Mouse (Mus musculus) hindbrain, embryonic 14.5 days (tissue): ENCODE results near the gene Pbx1. TPM values are rescaled to one million over a fixed set of nuclear protein-coding genes. Genes with fewer than 3 reads are reported as not detected.
"Not testable (repeated sequence)": the region's sequence is repeated elsewhere in the genome, so short reads cannot be mapped to it uniquely, and the experiment has no call there.

ENCODE experiments used
- ATAC-seq: fragments of 200-750 bp; cut with Nextera tagmentation; 2 replicates; pipeline ENCODE4 v1.8.0; 2017; ENCODE audit warnings: moderate number of reproducible peaks, mild to moderate bottlenecking, moderate TSS enrichment, moderate library complexity; ENCODE audit not compliant: low FRiP score
- DNase-seq: peaks from one replicate; pipeline ENCODE4 v3.0.0-alpha.2; 2015; ENCODE audit warnings: low spot score
- H3K27ac ChIP-seq: fragments of 300-500 bp; sonication (generic); 2 replicates; pipeline ENCODE4 v1.5.1; 2014; ENCODE audit warnings: mild to moderate bottlenecking, moderate library complexity
- H3K27me3 ChIP-seq: fragments of 300-500 bp; sonication (generic); 2 replicates; pipeline ENCODE4 v1.6.1; 2014; ENCODE audit warnings: mild to moderate bottlenecking, low read length, mixed read lengths; ENCODE audit not compliant: control insufficient read depth, insufficient read depth
- H3K36me3 ChIP-seq: fragments of 300-500 bp; sonication (generic); replicated peaks from 2 replicates; pipeline ENCODE4 v1.6.1; 2014; ENCODE audit not compliant: control insufficient read depth, insufficient read depth
- H3K4me1 ChIP-seq: fragments of 300-500 bp; sonication (generic); replicated peaks from 2 replicates; pipeline ENCODE4 v1.6.1; 2014; ENCODE audit warnings: antibody characterized with exemption, low read length, mixed read lengths; ENCODE audit not compliant: control insufficient read depth, insufficient read depth
- H3K4me2 ChIP-seq: fragments of 300-500 bp; sonication (generic); replicated peaks from 2 replicates; pipeline ENCODE4 v1.6.1; 2014; ENCODE audit warnings: mild to moderate bottlenecking, moderate library complexity
- H3K4me3 ChIP-seq: fragments of 300-500 bp; sonication (generic); replicated peaks from 2 replicates; pipeline ENCODE4 v1.5.1; 2014; ENCODE audit warnings: mild to moderate bottlenecking, low read length
- H3K9ac ChIP-seq: fragments of 300-500 bp; sonication (generic); 2 replicates; pipeline ENCODE4 v1.6.1; 2014
- H3K9me3 ChIP-seq: fragments of 300-500 bp; sonication (generic); 2 replicates; pipeline ENCODE4 v1.6.1; 2016; ENCODE audit warnings: low read length; ENCODE audit not compliant: control insufficient read depth
- whole genome bisulfite sequencing: fragments of 180-500 bp; shearing (Covaris S2); extraction: QIAGEN DNeasy Blood & Tissue Kit; methylation state at CpG from one replicate; pipeline ENCODE4 v1.1.7; 2014; 5-methylcytosine and 5-hydroxymethylcytosine counted together
- polyA plus RNA-seq: library from polyadenylated mRNA; unstranded; fragments of >200 nt; fragmentation: Nextera tagmentation; extraction: Ambion mirVana; gene quantifications from 2 replicates; pipeline ENCODE4 v1.2.1, GENCODE M21; 2014

Gene Pbx1
- 46.3 and 48.6 TPM in 2 replicates for polyA plus RNA-seq

- not testable (repeated sequence) for H3K36me3 ChIP-seq, H3K9me3 ChIP-seq, H3K27me3 ChIP-seq, ATAC-seq, DNase-seq
- peak within 1 kb of the TSS; percentile 67 for H3K4me2 ChIP-seq
- peak within 1 kb of the TSS; percentile 98 for H3K27ac ChIP-seq
- H3K4me3 ChIP-seq, result peak within 1 kb of the TSS; percentile 71
- H3K4me1 ChIP-seq, result 0 out of 2 replicates have a peak, but pooled peaks cover 11% of the 10 kb centered on the region
- H3K9ac ChIP-seq, result peak within 1 kb of the TSS; percentile 94
Observed at GRCm38 (mm10) chr1:168432232-168432280, at the start of gene Pbx1. Pbx1 (minus strand) TSS chr1:168432270.

- no peak for DNase-seq
Observed at GRCm38 (mm10) chr1:168479626-168480025, 47.6 kb upstream of the Pbx1 start.

GRCm38 (mm10) chr1:168478829-168479228 lies 46.8 kb upstream of the Pbx1 start:
- ATAC-seq, result no peak
- no peak overlapping the region for H3K27ac ChIP-seq
- H3K4me3 ChIP-seq, result no peak overlapping the region
- peaks cover 29% of the 10 kb centered on the region for H3K4me1 ChIP-seq
- H3K27me3 ChIP-seq, result no peaks in the 10 kb centered on the region
- WGBS, result 65% methylated on average over 2 of the region's 2 CpGs
- no peak for DNase-seq
- H3K36me3 ChIP-seq, result no peaks in the 10 kb centered on the region
- H3K9ac ChIP-seq, result no peak overlapping the region
- H3K4me2 ChIP-seq, result no peak overlapping the region
- H3K9me3 ChIP-seq, result no peaks in the 10 kb centered on the region

More at GRCm38 (mm10) chr1:168479626-168480025, 47.6 kb upstream of the Pbx1 start:
- no peak for ATAC-seq
- 80% methylated on average over 8 of the region's 8 CpGs for whole genome bisulfite sequencing
- Histone ChIP-seq H3K27ac (no peak overlapping the region), H3K9me3 (no peaks in the 10 kb centered on the region), H3K4me1 (peaks cover 21% of the 10 kb centered on the region), H3K4me3 (no peak overlapping the region), H3K9ac (no peak overlapping the region), H3K4me2 (no peak overlapping the region), H3K36me3 (no peaks in the 10 kb centered on the region), H3K27me3 (no peaks in the 10 kb centered on the region)

GRCm38 (mm10) chr1:168476917-168477316 lies 44.8 kb upstream of the Pbx1 start:
- peaks cover 41% of the 10 kb centered on the region for H3K4me1 ChIP-seq
- no peak for ATAC-seq
- no peak for DNase-seq
- no peak overlapping the region for H3K9ac ChIP-seq
- H3K4me2 ChIP-seq, result no peak overlapping the region
- 0 out of 2 replicates have a peak overlapping the region, but pooled peaks have one; percentile 7 for H3K27ac ChIP-seq
- H3K9me3 ChIP-seq, result no peaks in the 10 kb centered on the region
- 44% methylated on average over 3 of the region's 3 CpGs for WGBS
- no peaks in the 10 kb centered on the region for H3K36me3 ChIP-seq
- H3K4me3 ChIP-seq, result no peak overlapping the region
- no peaks in the 10 kb centered on the region for H3K27me3 ChIP-seq

GRCm38 (mm10) chr1:168476216-168476897 lies 44.3 kb upstream of the Pbx1 start:
- Histone ChIP-seq H3K9ac (no peak overlapping the region), H3K27me3 (no peaks in the 10 kb centered on the region), H3K36me3 (no peaks in the 10 kb centered on the region), H3K27ac (peak overlapping the region; percentile 7), H3K4me3 (no peak overlapping the region), H3K4me1 (peaks cover 41% of the 10 kb centered on the region), H3K9me3 (no peaks in the 10 kb centered on the region), H3K4me2 (no peak overlapping the region)
- 39% methylated on average over 14 of the region's 14 CpGs for WGBS
- ATAC-seq (peak; percentile 21; the same call in 1 of the 2 replicates), DNase-seq (peak; percentile 49)

- Histone ChIP-seq H3K9me3 (no peaks in the 10 kb centered on the region), H3K27me3 (no peaks in the 10 kb centered on the region), H3K4me3 (no peak overlapping the region), H3K36me3 (no peaks in the 10 kb centered on the region), H3K4me2 (no peak overlapping the region), H3K4me1 (peaks cover 41% of the 10 kb centered on the region), H3K9ac (no peak overlapping the region), H3K27ac (peak overlapping the region; percentile 7)
- DNase-seq (no peak), ATAC-seq (peak; percentile 13; the same call in 1 of the 2 replicates)
- WGBS, result 68% methylated on average over 17 of the region's 17 CpGs
Observed at GRCm38 (mm10) chr1:168475579-168476208, 43.6 kb upstream of the Pbx1 start.

GRCm38 (mm10) chr1:168473255-168474069 lies 41.4 kb upstream of the Pbx1 start:
- ATAC-seq, result peak; percentile 86
- H3K27ac ChIP-seq, result peak overlapping the region; percentile 52; the same call in 1 of the 2 replicates
- no peak overlapping the region for H3K4me3 ChIP-seq
- peaks cover 41% of the 10 kb centered on the region for H3K4me1 ChIP-seq
- H3K9me3 ChIP-seq, result no peaks in the 10 kb centered on the region
- peak; percentile 57 for DNase-seq
- WGBS, result 17% methylated on average over 12 of the region's 12 CpGs
- H3K36me3 ChIP-seq, result no peaks in the 10 kb centered on the region
- H3K9ac ChIP-seq, result no peak overlapping the region
- 0 out of 2 replicates have a peak overlapping the region, but pooled peaks have one; percentile 22 for H3K4me2 ChIP-seq
- no peaks in the 10 kb centered on the region for H3K27me3 ChIP-seq

GRCm38 (mm10) chr1:168472545-168473254 lies 40.6 kb upstream of the Pbx1 start:
- whole genome bisulfite sequencing, result 45% methylated on average over 6 of the region's 6 CpGs
- ATAC-seq, result no peak

GRCm38 (mm10) chr1:168459426-168459825 lies 27.4 kb upstream of the Pbx1 start:
- DNase-seq (no peak), ATAC-seq (no peak)
- Histone ChIP-seq H3K27me3 (no peaks in the 10 kb centered on the region), H3K36me3 (no peaks in the 10 kb centered on the region), H3K9ac (no peak overlapping the region), H3K9me3 (no peaks in the 10 kb centered on the region), H3K27ac (no peak overlapping the region), H3K4me1 (no peaks in the 10 kb centered on the region), H3K4me3 (no peak overlapping the region), H3K4me2 (no peak overlapping the region)
- WGBS, result 100% methylated on average over 1 of the region's 1 CpGs

More at GRCm38 (mm10) chr1:168472545-168473254, 40.6 kb upstream of the Pbx1 start:
- Histone ChIP-seq H3K4me3 (no peak overlapping the region), H3K4me1 (peaks cover 41% of the 10 kb centered on the region), H3K9ac (no peak overlapping the region), H3K36me3 (no peaks in the 10 kb centered on the region), H3K4me2 (no peak overlapping the region), H3K9me3 (no peaks in the 10 kb centered on the region), H3K27me3 (no peaks in the 10 kb centered on the region), H3K27ac (no peak overlapping the region)
- DNase-seq, result no peak
